Mouse (Mus musculus) cerebellum, adult 8-10 months (tissue): Measurements from ENCODE around the gene Lum.

Experiments used
- DNase-seq: peaks from one replicate; pipeline ENCODE4 v3.0.0; 2022

Lum gene

DNA sequence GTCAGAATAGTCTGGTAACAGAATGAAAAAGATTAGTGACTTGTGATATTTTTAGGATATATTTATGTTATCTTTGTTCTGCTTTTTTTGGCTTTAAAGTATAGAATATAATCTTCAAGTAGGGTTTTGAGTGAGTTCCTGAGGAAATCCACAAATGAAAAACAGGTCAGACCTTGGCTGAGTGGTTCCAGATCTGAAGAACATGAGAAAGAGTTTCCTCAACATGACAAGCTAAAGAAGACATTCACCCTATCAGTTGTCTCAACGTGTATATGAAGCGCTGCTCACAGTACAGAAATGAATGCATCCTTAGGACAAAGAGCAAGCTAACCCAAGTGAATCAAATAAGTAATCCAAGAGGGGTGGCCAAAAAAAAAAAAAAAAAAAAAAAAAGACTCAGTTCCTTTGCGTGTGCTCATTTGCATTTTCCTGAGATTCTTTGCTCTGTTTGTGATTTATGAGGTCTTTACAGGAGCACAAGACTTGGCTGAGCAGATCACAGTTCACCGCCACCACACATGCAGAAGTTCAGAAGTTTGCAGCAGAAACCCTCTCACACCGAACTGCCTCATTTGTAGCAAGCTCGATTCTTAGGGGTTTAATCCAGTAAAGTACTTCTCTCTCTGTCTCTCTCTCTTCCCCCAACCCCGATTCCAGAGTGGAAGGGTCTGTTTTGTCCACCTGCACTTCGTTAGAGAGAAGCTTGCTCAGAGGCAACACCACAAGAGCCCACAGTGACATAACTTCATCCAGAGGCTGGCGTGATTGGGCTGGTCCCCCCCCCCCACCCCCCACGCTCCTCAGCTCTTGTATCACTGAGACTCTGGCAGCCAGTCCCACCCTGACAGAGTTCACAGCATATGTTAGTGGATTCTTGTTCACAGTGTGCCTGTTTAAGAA is at the start of gene Lum:
Gene Lum, plus strand, starts transcription at position 172 of the 900 bp plus-strand sequence.
- no peak for DNase-seq

DNA sequence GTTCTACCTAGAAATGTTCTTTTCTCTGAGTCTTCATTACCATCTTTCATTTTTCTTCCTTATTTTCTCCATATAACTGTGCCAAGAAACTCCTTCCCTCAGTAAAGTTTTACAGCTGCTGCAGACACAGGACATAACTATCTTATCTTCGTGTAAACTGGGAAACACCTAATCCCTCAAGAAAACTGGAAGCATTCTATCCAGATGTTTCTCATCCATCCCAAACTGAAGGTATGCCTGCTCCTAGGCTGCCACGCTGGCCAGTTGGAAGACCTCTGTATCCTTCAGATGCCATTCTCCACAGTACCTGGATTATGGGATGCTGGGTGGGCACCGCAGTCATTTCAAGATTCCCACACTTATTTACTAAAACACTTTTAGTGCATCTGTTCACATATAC is 41.6 kb upstream of the Lum start:
- DNase-seq = no peak

DNA sequence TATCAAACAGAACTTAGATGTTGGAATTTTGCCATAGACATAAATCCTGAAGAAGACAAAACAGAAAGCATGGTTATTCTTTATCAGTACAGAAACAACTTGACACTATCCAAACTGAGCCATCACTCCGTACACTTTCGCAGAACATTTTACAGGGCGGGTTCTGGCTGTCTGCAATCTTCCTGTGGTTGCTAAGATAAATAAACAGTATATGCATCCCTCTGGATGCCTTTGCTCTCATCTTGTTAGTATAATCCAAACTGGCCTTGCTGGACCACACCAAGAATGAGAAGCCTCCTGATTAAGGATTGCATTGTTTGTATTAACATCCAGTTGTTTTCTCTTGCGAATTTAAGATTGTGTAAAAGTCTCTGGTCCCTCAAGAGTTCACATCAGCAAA is 29.2 kb upstream of the Lum start:
- DNase-seq = no peak

DNA sequence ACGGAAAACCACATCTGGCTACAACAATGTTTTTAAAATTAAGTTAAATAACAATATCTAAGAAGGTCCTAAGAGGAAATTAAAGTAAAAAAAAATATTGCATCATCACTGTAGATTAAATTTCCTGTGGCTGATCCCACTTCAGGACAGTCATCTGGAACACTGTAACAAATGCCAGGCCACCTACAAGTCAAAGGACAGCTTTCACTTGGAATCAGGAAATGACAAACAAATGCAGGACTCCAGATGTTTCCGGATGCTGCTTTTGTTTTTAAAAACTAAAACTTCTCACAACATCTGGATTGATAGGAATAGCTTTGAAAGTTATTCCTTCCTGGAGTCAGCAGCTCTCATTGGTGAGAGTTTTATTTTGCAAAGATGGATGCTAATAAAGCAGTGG is 28.0 kb upstream of the Lum start:
- DNase-seq = no peak

DNA sequence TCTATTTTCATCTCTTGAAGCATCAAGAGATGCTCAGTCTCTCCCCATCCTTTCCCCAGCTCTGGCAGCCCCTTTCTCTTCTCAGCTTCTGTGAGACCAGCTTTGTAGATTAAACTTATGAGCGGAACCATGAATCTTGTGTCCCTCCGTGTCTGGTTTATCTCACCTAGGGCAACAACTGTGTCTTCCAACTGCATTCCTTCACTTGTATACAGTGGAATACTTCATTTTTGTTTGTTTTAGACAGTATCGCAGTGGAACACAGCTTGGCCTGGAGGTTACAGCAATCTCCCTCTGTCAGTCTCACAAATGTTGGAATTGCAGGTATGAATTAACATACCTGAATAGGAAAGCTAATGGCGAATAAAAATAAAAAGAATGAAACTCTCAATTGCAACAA is 26.7 kb upstream of the Lum start:
- DNase-seq = no peak

DNA sequence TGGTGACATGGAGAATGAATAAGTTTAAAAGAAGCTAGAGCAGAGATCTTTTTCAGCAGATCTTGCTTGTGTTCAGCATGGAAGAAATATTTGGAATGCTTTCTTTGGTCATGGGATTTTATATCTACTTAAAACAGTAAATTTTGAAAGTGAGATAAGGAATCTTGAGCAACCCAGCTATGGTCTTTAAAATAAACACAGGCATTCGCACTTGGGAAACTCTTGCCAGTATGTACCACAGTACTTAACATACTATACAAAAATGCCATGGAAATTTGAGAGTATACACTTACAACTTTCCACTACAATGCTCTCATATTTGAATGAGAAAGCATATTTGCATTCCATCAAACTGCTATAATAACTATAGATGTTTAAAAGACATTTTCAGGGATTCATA is 17.2 kb upstream of the Lum start:
- no peak for DNase-seq

DNA sequence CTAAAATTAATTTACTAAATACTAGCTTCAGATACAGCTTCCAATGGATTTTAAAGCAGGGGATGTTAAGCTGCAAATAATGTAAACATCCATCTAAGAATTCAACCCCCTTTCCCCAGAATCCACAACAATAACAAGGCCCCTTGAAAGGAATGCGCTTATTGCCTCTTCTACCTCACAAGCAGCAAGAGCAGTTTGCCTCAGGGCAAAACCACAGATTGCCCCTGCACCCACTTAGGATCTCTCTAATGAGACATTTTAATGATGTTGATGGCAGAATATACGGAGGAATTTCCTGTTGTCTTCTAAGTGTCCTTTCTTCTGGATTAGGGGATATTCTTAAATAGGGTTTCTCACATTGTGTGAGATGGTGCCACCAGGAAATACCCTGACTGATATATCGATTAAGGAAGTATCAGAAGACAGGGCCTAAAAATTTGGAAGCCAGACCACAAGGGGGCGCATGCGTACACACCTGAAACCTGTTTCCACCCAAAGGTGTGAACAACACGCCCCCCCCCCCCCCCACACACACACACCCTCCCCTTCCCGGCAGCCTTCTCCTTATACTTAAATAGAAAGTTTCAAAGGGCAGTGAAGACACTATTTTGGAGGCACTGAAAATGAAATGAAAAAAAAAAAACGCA is 2.7 kb downstream of the Lum start:
- peak; percentile 48 for DNase-seq

DNA sequence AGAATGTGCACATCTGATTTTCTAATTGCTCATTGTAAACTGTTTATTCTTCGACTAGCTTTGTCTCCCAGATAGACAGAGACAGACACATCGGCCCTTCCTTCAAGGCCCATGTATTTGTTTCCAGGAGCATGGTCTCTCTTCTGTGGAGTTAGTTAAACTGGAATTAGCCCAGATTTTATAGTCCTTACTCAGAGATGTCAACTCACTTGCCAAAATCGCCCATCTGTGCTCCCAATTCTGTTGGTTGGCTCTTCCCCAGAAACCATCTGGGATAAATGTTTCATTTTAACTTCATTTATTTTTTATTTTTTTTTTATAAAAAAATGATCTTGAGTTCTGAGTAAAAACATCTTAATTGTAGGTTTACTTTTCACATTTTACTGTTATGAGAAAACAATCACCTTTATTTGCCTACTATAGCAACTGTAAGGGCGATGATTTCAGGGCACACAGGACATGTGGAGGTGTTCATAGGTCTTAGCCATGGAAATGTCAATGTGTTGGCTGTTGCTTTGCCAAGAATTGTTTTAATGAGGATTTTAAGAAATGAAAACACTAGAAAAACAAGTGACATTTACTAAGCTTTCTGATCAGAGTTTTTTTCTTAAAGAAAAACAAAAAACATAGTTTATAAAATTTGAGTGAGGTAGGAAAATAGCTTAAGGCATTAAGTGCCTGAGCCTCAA is 17.8 kb downstream of the Lum start:
- DNase-seq = peak; percentile 56

DNA sequence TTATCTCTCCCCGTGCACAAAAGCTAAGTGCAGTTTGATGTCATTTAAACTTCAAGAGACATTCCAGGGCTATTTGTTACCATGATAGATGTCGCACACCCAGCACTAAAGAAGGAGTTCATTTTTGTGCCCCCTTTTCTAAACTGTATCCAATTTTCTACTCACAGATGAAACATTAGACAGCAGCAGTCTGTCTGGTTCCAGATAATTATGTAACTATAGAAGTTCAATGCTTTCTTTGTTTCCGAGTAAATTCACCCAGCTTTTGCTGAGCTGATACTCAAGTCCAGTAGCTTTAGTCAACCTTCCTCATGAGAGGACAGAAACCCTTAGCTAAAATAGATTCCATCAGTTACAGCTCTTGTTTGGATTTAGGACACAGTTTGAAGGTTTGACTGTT is 19.2 kb downstream of the Lum start:
- DNase-seq = no peak

DNA sequence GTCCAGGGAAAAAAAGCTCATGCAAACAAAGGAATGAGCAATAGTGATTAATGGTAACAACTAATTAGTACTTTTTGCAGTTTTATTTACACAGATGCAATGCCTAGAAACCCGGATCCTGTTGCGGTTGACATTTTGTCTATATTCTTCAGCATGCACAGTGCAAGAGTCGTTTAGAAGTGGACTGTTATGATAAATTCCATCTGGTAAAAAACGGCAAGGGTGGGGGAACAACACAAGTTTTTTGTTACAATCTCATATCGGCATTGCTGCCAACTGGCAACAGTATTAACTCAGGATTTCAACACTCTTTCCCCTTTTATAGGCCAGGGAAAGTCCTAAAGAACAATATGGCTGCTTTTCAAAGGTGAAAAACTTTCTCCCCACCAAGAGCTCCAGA is 22.2 kb downstream of the Lum start:
- no peak for DNase-seq

DNA sequence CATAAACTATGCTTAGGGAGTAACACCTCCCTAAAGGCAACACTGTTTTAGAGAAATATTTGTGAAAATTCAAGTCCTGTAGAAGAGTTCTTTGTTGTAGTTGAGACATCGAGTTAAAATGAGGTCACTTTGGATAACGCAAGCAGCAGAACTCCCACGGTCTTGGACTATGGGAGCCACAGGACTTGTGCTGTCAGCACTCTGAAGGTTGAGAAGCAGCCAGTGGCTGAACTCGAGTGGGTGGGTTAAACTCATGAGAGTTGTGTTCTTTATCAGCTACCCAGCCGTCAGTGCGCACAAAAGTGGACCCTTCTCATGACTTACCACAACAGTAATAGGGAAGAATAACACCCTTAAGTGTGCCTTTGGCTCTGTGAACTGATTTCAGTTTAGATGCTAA is 24.6 kb downstream of the Lum start:
- no peak for DNase-seq

DNA sequence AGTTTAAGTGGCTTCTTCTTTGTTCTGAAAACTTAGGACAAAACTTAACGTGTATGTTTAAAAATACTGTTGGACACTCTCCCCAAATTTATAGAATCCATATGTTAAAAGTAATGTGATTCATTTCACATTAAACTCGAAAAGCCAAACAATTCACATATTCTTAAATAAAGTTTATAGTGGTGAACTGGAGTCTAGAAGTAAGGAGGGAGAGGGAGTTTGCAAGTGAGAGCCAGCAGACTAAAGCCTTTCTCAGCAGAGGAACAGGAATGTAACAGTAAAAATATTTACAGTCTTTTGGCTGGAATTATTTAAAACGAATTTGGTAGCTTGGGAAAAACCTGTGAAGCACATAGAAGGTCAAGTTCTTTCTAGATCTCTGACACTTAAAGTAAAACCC is 26.1 kb downstream of the Lum start:
- DNase-seq = no peak

DNA sequence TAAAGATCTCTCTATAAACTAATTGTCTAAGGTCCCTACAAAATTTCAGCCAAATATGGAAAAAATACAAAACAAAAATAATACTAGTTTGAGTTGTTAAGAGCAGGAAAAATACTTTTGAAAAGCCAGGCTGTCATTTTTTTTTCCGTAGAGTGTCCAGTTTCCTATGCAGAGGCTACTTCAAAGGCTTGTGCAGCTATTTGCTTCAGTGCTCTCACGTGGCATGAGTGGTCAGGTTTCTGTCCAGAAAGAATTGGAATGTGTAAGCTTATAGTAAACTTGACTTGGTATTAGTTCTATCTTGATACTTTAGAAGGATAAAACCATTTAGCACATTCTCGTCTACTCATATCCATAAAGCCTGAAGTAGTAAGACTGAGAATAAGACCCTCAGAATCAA is 26.8 kb downstream of the Lum start:
- no peak for DNase-seq

DNA sequence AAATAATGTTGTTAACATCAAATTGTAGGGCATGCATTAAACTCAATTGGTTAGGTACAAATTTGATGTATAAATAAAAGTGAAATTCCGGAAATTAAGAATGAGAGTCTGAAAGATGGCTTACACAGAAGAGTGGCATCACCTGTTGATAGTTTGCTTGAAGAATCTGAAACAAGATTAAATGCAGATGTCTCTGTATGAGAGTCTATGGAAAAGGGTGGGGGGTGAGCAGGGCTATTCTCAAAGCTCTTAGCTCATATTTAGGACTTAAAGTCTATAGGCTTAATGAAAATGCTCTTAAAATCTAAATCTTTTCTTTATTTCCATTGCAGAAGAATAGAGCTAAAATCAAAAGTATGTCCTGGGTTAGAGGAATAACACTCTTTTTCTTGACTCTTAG is 30.8 kb downstream of the Lum start:
- no peak for DNase-seq

DNA sequence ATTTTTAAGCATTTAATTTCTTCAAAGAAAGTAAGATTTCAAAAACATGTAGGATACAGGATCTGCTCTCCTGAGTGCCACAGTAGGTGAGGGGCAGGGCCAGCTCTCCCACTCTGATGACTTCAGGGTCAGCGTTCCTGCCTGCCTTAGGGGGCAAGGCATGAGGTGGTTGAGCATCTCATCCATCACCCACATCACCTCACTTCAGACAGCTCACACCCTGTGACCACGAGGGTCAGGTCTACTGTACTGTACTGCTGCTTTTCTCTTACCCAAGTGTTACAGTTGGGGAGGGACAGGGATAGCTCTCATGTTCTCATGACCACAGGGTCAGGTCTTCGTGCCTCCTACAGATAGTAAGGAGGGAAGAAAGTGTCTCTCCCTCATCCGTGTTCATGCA is 36.8 kb downstream of the Lum start:
- no peak for DNase-seq

DNA sequence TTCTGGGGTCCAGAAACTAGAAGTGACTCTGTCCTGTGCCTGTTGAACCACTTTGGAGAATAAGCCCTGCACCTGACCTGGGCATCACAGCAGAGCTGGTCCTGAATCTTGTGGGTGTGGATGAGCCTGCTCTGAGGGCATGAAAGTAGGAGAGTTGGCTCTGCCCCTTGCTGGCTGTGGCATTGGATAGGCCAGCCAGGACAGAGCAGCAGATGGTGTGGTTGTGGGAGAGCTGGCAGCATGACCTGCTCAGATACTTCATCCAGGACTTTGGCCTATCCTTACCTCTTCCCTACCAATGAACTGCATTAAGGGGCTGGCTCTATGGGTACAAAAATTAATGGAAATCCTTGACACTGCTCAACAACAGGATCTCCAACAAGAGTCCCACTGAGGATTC is 38.3 kb downstream of the Lum start:
- DNase-seq = peak; percentile 77

DNA sequence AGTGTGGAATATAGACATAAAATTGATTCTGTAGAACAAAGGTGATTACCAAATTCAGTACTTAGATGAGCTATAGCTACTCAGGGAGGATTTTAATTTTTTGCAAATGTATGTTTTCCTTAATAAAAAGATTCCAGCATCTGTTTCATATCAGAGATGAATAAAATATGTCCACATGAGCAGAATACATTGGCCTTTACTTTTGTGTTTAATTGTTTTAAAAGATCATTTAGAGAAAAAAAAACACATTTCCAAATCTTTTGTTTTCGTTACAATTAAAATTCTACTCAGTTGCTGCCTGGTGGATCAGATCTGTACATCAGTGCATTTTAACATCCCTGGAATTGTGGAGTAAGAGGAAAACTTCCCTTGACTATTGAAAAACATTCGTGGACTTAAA is 41.7 kb downstream of the Lum start, which contains the start of gene Kera:
Gene Kera, plus strand, starts transcription at position 301 of the 400 bp plus-strand sequence.
- no peak for DNase-seq
